Comparison of ENCODE assay signal across 16 mouse cellular contexts in genomic region chr2:17822621-17823006, GRCm38 (mm10).
"Had no signal": no experiment of that assay in that cellular context is flagged by ENCODE, and none has a peak within 500 bp of the region (broad histone marks: within the 10 kb centered on the region; RNA-seq: fewer than 3 reads in every experiment).

No protein-coding gene starts in this region.

- H3K4me3 ChIP-seq: midbrain, embryonic 10.5 days; midbrain, embryonic 13.5 days; myocyte; neural tube, embryonic 12.5 days; stomach, embryonic 15.5 days had no signal

- H3K27me3 ChIP-seq: neural tube, embryonic 12.5 days; stomach, embryonic 15.5 days had no signal

- H3K36me3 ChIP-seq: midbrain, embryonic 10.5 days; midbrain, embryonic 13.5 days; neural tube, embryonic 12.5 days; stomach, embryonic 15.5 days had no signal

- DNase-seq: lung, adult 18-20 months; lung, embryonic 14.5 days; lung, postnatal 10 days; lung, postnatal 4 days; right cerebral cortex, postnatal 14 days; thymus, adult 2 months; thymus, postnatal 25 days; thymus, postnatal 4 days had no signal

- H3K9ac ChIP-seq: liver, embryonic 14.5 days; lung, embryonic 14.5 days; midbrain, embryonic 13.5 days; neural tube, embryonic 12.5 days; stomach, embryonic 15.5 days had no signal

- H3K4me1 ChIP-seq: midbrain, embryonic 13.5 days; neural tube, embryonic 12.5 days; stomach, embryonic 15.5 days had no signal

- H3K27ac ChIP-seq: liver, embryonic 14.5 days; midbrain, embryonic 10.5 days; midbrain, embryonic 13.5 days; neural tube, embryonic 12.5 days; stomach, embryonic 15.5 days; stomach, postnatal 0 days had no signal

- ATAC-seq: midbrain, embryonic 13.5 days; midbrain, embryonic 16.5 days had no signal
